Mouse (Mus musculus) stomach, postnatal 0 days (tissue): ENCODE data around the gene Usf3.

ENCODE experiments used
- CTCF ChIP-seq: IDR thresholded peaks from 2 replicates; pipeline ENCODE4 v1.5.1; 2016; ENCODE audit warnings: antibody characterized with exemption, low read depth, mild to moderate bottlenecking, moderate library complexity
- EP300 ChIP-seq: optimal IDR thresholded peaks from 2 replicates; pipeline ENCODE3; 2016; ENCODE audit warnings: antibody characterized with exemption

DNA sequence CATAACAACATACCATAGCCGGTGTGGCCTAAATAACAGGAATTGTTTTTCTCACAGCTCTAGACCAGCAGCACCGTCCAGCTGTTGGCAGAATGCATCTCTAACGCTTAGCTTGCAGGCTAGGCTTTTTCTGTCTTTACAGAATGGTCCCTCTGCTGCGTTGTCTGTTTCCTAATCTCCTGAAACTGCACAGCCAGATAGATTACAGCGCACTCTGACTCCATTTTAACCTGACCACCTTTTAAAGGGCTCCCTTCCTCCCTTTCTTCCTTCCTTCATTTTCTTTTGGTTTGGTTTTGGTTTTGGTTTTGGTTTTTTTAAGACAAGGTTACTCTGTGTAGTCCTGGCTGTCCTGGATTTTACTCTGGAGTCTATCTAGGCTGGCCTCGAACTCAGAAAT, 17.0 kb downstream of the Usf3 start:
- TF ChIP-seq CTCF (no peak), EP300 (no peak)
